Mouse (Mus musculus): ENCODE results near the gene Olfr65. TPM values are rescaled to one million over a fixed set of nuclear protein-coding genes. Genes with fewer than 3 reads are reported as not detected.
A peak's percentile ranks its signal among the peaks of the same experiment; 100 is the strongest.

The Olfr65 gene
- not detected in 2 replicates for polyA plus RNA-seq (2014; fragmentation: Nextera tagmentation; extraction: Ambion mirVana)

GRCm38 (mm10) chr7:103903187-103903586 lies at the start of gene Olfr65:
Gene Olfr65, plus strand, starts transcription at chr7:103903487.
- Histone ChIP-seq H3K4me2 (no peak within 1 kb of the TSS), H3K27ac (ENCODE audit: low read depth, low read length) (no peak within 1 kb of the TSS), H3K36me3 (ENCODE audit: control insufficient read depth, insufficient read depth, low read length) (no peaks in the 10 kb centered on the region), H3K9me3 (replicated peaks; ENCODE audit: control insufficient read depth, low read length) (no peaks in the 10 kb centered on the region), H3K9ac (ENCODE audit: low read depth, low read length) (no peak within 1 kb of the TSS), H3K4me3 (ENCODE audit: low read depth, low read length) (no peak within 1 kb of the TSS), H3K4me1 (ENCODE audit: control insufficient read depth, insufficient read depth, low read length) (no peaks in the 10 kb centered on the region), H3K27me3 (ENCODE audit: control insufficient read depth, insufficient read depth, low read length) (no peaks in the 10 kb centered on the region)
- no peak for ATAC-seq (replicated peaks; ENCODE audit: insufficient number of reproducible peaks, low FRiP score, low TSS enrichment)
- WGBS (ENCODE audit: insufficient replicate concordance), result 67% methylated on average over 2 of the region's 2 CpGs

GRCm38 (mm10) chr7:103854669-103855068 lies 48.6 kb upstream of the Olfr65 start:
- no peak for ATAC-seq (replicated peaks; ENCODE audit: insufficient number of reproducible peaks, low FRiP score, low TSS enrichment)
- Histone ChIP-seq H3K27me3 (ENCODE audit: control insufficient read depth, insufficient read depth, low read length) (no peaks in the 10 kb centered on the region), H3K4me2 (no peak overlapping the region), H3K27ac (ENCODE audit: low read depth, low read length) (peak overlapping the region; percentile 57; the same call in 1 of the 2 replicates), H3K4me3 (ENCODE audit: low read depth, low read length) (no peak overlapping the region), H3K9me3 (replicated peaks; ENCODE audit: control insufficient read depth, low read length) (no peaks in the 10 kb centered on the region), H3K36me3 (ENCODE audit: control insufficient read depth, insufficient read depth, low read length) (no peaks in the 10 kb centered on the region), H3K4me1 (ENCODE audit: control insufficient read depth, insufficient read depth, low read length) (no peaks in the 10 kb centered on the region), H3K9ac (ENCODE audit: low read depth, low read length) (no peak overlapping the region)
- WGBS (ENCODE audit: insufficient replicate concordance), result 58% methylated on average over 1 of the region's 1 CpGs

GRCm38 (mm10) chr7:103859076-103859475 lies 44.2 kb upstream of the Olfr65 start:
- Histone ChIP-seq H3K9me3 (replicated peaks; ENCODE audit: control insufficient read depth, low read length) (no peaks in the 10 kb centered on the region), H3K27me3 (ENCODE audit: control insufficient read depth, insufficient read depth, low read length) (no peaks in the 10 kb centered on the region), H3K36me3 (ENCODE audit: control insufficient read depth, insufficient read depth, low read length) (no peaks in the 10 kb centered on the region), H3K4me1 (ENCODE audit: control insufficient read depth, insufficient read depth, low read length) (no peaks in the 10 kb centered on the region), H3K4me3 (ENCODE audit: low read depth, low read length) (no peak overlapping the region), H3K9ac (ENCODE audit: low read depth, low read length) (no peak overlapping the region), H3K4me2 (no peak overlapping the region), H3K27ac (ENCODE audit: low read depth, low read length) (peak overlapping the region; percentile 77; the same call in 1 of the 2 replicates)
- WGBS (ENCODE audit: insufficient replicate concordance), result 18% methylated on average over 2 of the region's 2 CpGs
- ATAC-seq (replicated peaks; ENCODE audit: insufficient number of reproducible peaks, low FRiP score, low TSS enrichment), result peak; percentile 95

GRCm38 (mm10) chr7:103860855-103861254 lies 42.4 kb upstream of the Olfr65 start:
- Histone ChIP-seq H3K4me3 (ENCODE audit: low read depth, low read length) (no peak overlapping the region), H3K4me1 (ENCODE audit: control insufficient read depth, insufficient read depth, low read length) (no peaks in the 10 kb centered on the region), H3K27me3 (ENCODE audit: control insufficient read depth, insufficient read depth, low read length) (no peaks in the 10 kb centered on the region), H3K9me3 (replicated peaks; ENCODE audit: control insufficient read depth, low read length) (no peaks in the 10 kb centered on the region), H3K27ac (ENCODE audit: low read depth, low read length) (peak overlapping the region; percentile 75; the same call in 1 of the 2 replicates), H3K36me3 (ENCODE audit: control insufficient read depth, insufficient read depth, low read length) (no peaks in the 10 kb centered on the region), H3K4me2 (no peak overlapping the region), H3K9ac (ENCODE audit: low read depth, low read length) (no peak overlapping the region)
- WGBS (ENCODE audit: insufficient replicate concordance), result 38% methylated on average over 1 of the region's 1 CpGs
- ATAC-seq (replicated peaks; ENCODE audit: insufficient number of reproducible peaks, low FRiP score, low TSS enrichment), result peak; percentile 91

GRCm38 (mm10) chr7:103861531-103861930 lies 41.8 kb upstream of the Olfr65 start:
- peak overlapping the region; percentile 75 for H3K27ac ChIP-seq (ENCODE audit: low read depth, low read length)
- no peak overlapping the region for H3K4me2 ChIP-seq
- ATAC-seq (replicated peaks; ENCODE audit: insufficient number of reproducible peaks, low FRiP score, low TSS enrichment), result no peak
- WGBS (ENCODE audit: insufficient replicate concordance), result 70% methylated on average over 3 of the region's 3 CpGs
- H3K9me3 ChIP-seq (replicated peaks; ENCODE audit: control insufficient read depth, low read length), result no peaks in the 10 kb centered on the region
- H3K36me3 ChIP-seq (ENCODE audit: control insufficient read depth, insufficient read depth, low read length), result no peaks in the 10 kb centered on the region
- H3K4me1 ChIP-seq (ENCODE audit: control insufficient read depth, insufficient read depth, low read length), result no peaks in the 10 kb centered on the region
- H3K4me3 ChIP-seq (ENCODE audit: low read depth, low read length), result no peak overlapping the region
- H3K9ac ChIP-seq (ENCODE audit: low read depth, low read length), result no peak overlapping the region
- H3K27me3 ChIP-seq (ENCODE audit: control insufficient read depth, insufficient read depth, low read length), result no peaks in the 10 kb centered on the region

- Histone ChIP-seq H3K27me3 (ENCODE audit: control insufficient read depth, insufficient read depth, low read length) (no peaks in the 10 kb centered on the region), H3K9me3 (replicated peaks; ENCODE audit: control insufficient read depth, low read length) (no peaks in the 10 kb centered on the region), H3K9ac (ENCODE audit: low read depth, low read length) (no peak overlapping the region), H3K36me3 (ENCODE audit: control insufficient read depth, insufficient read depth, low read length) (no peaks in the 10 kb centered on the region), H3K27ac (ENCODE audit: low read depth, low read length) (peak overlapping the region; percentile 82), H3K4me1 (ENCODE audit: control insufficient read depth, insufficient read depth, low read length) (no peaks in the 10 kb centered on the region), H3K4me2 (no peak overlapping the region), H3K4me3 (ENCODE audit: low read depth, low read length) (no peak overlapping the region)
- ATAC-seq (replicated peaks; ENCODE audit: insufficient number of reproducible peaks, low FRiP score, low TSS enrichment), result peak; percentile 90
Observed at GRCm38 (mm10) chr7:103865716-103866115, 37.6 kb upstream of the Olfr65 start.

- peak; percentile 89 for ATAC-seq (replicated peaks; ENCODE audit: insufficient number of reproducible peaks, low FRiP score, low TSS enrichment)
- H3K27ac ChIP-seq (ENCODE audit: low read depth, low read length), result peak overlapping the region; percentile 84
- H3K4me2 ChIP-seq, result no peak overlapping the region
- H3K27me3 ChIP-seq (ENCODE audit: control insufficient read depth, insufficient read depth, low read length), result no peaks in the 10 kb centered on the region
- no peaks in the 10 kb centered on the region for H3K4me1 ChIP-seq (ENCODE audit: control insufficient read depth, insufficient read depth, low read length)
- H3K36me3 ChIP-seq (ENCODE audit: control insufficient read depth, insufficient read depth, low read length), result no peaks in the 10 kb centered on the region
- no peaks in the 10 kb centered on the region for H3K9me3 ChIP-seq (replicated peaks; ENCODE audit: control insufficient read depth, low read length)
- H3K4me3 ChIP-seq (ENCODE audit: low read depth, low read length), result no peak overlapping the region
- H3K9ac ChIP-seq (ENCODE audit: low read depth, low read length), result no peak overlapping the region; the same call in 1 of the 2 replicates
Observed at GRCm38 (mm10) chr7:103870667-103871066, 32.6 kb upstream of the Olfr65 start.

GRCm38 (mm10) chr7:103873064-103873463 lies 30.2 kb upstream of the Olfr65 start:
- no peak for ATAC-seq (replicated peaks; ENCODE audit: insufficient number of reproducible peaks, low FRiP score, low TSS enrichment)
- H3K27ac ChIP-seq (ENCODE audit: low read depth, low read length), result 0 out of 2 replicates have a peak overlapping the region, but pooled peaks have one; percentile 7
- WGBS (ENCODE audit: insufficient replicate concordance), result 2% methylated on average over 1 of the region's 1 CpGs
- no peak overlapping the region for H3K4me2 ChIP-seq
- H3K4me1 ChIP-seq (ENCODE audit: control insufficient read depth, insufficient read depth, low read length), result no peaks in the 10 kb centered on the region
- no peak overlapping the region for H3K4me3 ChIP-seq (ENCODE audit: low read depth, low read length)
- H3K27me3 ChIP-seq (ENCODE audit: control insufficient read depth, insufficient read depth, low read length), result no peaks in the 10 kb centered on the region
- no peak overlapping the region for H3K9ac ChIP-seq (ENCODE audit: low read depth, low read length)
- no peaks in the 10 kb centered on the region for H3K36me3 ChIP-seq (ENCODE audit: control insufficient read depth, insufficient read depth, low read length)
- no peaks in the 10 kb centered on the region for H3K9me3 ChIP-seq (replicated peaks; ENCODE audit: control insufficient read depth, low read length)

GRCm38 (mm10) chr7:103874451-103874850 lies 28.8 kb upstream of the Olfr65 start:
- Histone ChIP-seq H3K4me1 (ENCODE audit: control insufficient read depth, insufficient read depth, low read length) (no peaks in the 10 kb centered on the region), H3K4me3 (ENCODE audit: low read depth, low read length) (no peak overlapping the region), H3K27me3 (ENCODE audit: control insufficient read depth, insufficient read depth, low read length) (no peaks in the 10 kb centered on the region), H3K36me3 (ENCODE audit: control insufficient read depth, insufficient read depth, low read length) (no peaks in the 10 kb centered on the region), H3K4me2 (no peak overlapping the region), H3K27ac (ENCODE audit: low read depth, low read length) (no peak overlapping the region), H3K9ac (ENCODE audit: low read depth, low read length) (no peak overlapping the region), H3K9me3 (replicated peaks; ENCODE audit: control insufficient read depth, low read length) (no peaks in the 10 kb centered on the region)
- no peak for ATAC-seq (replicated peaks; ENCODE audit: insufficient number of reproducible peaks, low FRiP score, low TSS enrichment)
- 38% methylated on average over 5 of the region's 5 CpGs for WGBS (ENCODE audit: insufficient replicate concordance)

All from heart, embryonic 11.5 days (tissue).